Mouse (Mus musculus) induced T-regulatory cell, adult 2 months (primary cell): ENCODE results near the gene Atp2a2.

ENCODE experiments used
- DNase-seq: peaks from one replicate; pipeline ENCODE4 v3.0.0-alpha.2; 2012; ENCODE audit warnings: low read depth

Gene Atp2a2

DNA sequence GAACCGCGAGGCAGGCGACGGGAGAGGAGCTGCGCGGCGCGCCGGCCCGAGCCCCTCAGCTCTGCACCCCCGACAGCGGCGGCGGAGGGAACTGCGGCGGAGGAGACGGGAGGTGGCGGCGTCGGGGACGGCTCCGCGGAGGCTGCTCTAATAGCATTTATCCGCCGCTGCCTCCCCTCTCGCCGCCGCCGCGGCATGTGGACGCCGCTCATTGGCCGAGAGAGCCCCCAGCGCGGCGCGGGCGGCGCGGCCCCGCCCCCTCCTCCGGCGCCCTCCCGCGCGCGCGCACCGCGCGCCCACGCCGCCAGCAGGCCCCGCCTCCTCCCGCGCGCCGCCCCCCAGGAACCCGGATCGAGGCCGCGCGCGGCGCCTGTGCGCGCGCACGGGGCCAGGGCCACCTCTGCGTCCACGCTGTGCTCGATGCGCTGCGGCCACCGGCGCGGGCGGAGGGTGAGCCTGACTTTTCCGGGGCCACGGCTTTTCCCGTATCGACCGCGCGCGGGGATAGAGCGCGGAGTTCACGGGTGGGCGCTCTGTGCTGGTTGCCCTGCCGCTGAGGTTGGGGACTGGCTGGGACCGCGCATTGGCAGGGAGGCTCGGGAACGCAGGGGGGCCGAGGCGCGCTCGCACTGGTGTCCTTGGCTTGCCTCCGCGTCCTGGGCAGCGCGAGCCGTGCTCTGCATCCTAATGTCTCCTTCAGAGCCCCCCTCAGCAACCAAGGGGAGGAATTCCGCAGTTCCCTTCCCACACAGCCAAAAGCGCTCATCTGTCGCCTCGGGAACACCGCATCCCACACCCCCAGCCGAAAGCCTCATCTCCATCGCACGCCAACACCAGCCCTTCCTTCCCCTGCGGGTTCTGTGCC, at the start of gene Atp2a2:
Gene Atp2a2, minus strand, starts transcription at position 149 of the 865 bp plus-strand sequence.
- DNase-seq, result peak; percentile 94

DNA sequence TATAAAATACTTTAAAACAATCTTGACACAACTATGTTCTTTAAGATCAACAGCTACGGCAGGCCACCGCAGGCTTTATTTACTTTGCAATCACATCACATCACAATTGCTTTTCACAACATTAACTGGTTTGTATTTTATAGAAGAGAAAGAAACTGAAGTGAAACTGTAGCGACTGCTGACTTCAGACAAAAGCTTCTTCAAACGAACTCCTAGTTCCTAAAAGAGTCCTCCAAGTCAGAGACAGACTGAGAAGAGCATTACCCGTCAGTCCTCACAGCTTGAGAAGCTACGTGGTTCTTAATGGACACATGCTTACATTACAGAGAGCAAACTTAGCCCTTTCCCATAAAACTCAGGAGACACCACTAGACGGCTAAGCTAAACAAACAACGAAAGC, 48.4 kb upstream of the Atp2a2 start:
- DNase-seq, result no peak

DNA sequence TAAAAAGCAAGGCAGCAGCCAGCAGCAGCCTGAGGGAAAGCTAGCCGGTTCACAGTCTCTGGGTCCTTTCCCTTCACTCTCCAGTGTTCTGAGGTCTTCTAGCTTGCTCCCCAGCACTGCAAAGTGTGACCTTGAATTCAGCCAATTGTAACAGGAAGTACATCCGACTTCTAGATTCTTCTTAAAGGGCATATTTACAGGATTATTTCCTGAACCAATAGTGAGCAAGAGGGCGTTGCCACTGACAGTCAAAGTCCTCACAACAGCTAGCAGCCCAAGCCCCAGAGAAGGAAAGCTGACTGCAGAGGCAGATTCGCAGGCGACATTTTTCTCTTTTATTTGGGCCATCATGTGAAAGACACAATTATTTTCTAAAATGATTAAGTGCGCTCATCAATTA, 46.6 kb upstream of the Atp2a2 start:
- peak; percentile 71 for DNase-seq

DNA sequence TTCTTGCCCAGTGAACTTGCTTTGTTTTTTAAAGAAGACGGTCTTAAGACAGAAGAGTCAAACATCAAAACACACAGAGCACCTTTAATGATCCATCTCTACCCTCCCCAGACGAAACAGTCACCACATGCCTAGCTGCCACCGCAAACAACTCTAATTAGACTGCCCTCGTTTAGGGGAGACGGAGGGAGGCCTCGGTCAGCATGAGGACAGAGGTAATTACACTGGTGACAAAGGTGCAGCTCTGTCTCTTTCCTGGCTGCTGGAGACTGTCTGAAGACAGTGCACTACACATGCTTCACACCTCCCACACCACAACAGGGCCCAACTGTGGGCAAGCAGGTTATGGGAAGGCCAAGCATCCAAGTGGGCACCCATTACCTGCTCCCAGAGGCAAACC, 45.8 kb upstream of the Atp2a2 start:
- DNase-seq, result peak; percentile 15

DNA sequence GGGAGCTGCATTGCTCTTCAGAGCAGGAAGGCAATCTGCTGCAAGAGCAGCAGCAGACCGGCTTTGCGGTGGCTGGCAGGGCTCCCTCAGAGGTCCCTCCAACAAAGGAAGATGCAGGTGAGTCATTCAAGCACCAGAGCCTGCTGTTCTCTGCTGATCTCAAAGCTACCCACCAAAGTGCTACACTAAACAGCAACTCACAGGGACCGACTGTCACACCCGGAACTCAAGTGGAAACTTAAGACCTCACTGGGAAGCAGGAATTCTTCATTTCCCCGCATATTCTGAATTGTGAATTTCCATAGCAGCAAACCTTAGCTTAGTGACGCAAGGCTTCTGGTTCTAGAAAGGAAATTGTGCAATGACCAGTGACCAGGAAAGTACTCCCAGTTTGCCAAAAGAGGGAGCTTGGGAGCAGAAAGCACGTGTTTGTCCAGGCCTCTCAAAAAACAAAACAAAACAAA, 45.3 kb upstream of the Atp2a2 start:
- peak; percentile 53 for DNase-seq

DNA sequence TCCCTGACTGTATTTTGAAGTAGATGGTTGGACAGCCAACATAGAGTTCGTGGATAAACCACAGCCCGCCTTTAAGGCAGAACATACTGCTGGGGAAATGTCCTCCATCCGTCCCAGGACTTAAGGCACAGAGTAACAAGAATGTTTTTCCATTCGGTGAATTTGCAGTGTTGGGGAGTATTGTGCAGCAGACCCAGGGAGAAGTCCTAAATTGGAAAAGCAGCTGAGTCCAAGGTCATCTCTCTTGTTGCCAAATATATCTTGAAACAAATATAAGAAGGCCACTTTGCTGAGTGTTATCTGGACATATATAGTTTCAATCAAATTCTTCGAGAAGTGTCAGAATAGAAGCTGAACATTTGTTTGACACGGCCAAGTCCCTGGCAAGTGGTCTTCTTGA, 41.4 kb upstream of the Atp2a2 start:
- no peak for DNase-seq

DNA sequence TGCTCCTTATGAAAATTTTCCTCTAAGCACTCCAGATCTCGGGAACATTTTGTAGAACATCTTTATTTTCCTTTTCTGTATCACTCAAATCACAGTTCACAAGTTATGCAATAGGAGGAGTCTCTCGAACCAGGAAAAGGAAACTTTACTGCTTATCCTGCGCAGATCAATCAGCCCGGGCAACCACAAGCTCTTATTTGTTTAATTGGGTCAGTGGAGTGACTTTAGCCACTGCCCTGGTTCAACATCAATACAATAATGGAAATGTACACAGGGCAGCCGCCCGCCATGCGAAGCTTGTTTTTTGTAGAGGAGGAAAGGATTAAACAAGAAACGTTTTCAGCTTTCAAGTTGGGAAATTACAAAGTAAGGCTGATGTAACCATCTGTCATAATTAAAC, 39.8 kb upstream of the Atp2a2 start:
- DNase-seq, result no peak

DNA sequence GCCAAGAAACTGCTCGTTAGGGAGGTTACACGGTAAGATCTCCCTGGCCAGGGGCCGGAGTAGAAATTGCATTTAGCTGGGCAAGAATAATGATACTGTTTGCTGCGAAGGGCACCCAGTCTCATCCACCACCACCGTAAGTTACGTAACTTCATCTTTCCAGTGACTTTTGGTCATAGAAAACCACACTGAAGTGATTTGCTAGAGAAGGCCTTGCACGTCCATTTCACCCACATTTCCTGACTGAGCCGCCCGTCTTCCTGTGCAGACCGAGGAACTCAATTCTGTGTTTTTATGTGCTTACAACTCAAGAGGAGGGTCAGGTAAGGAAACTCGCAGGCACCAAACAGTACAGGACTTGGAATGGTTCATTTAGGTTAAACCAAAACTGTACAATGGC, 36.1 kb upstream of the Atp2a2 start:
- DNase-seq, result no peak

DNA sequence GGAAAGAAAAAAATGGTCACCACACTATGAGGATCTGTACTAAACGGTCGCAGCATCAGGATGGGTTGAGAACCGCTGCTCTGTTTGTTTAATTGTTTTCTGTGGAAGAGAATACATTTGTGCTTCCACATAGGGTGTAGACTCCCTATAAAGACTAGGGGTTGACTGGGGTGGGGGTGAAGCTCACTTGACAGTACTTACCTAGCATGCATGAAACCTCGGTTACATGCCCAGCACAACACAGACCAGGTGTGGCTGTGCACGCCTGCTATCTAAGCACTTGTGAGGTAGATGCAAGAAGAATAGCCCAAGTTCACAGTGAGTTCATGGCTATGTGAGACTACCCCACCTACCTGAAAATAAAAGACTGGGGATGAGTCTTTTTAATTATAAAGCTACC, 35.6 kb upstream of the Atp2a2 start:
- no peak for DNase-seq

DNA sequence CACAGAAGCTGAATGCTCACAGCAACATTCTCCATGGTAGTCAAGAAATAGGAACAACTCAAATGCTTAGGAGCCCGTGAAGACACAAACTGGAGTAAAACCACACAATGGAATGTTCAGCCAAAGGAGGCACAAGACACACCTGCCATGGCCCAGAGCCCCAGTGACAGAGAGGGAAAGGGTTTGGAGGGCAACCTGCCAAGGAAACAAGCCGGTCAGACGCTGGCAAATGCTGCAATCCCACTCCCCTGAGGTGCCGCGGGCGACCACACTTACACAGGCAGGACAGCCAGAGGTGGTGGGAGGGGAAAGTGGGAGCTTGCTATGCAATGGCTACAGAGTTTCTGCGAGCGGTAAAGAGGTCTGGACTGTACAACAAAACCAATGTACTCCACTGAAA, 31.9 kb upstream of the Atp2a2 start:
- DNase-seq, result no peak

DNA sequence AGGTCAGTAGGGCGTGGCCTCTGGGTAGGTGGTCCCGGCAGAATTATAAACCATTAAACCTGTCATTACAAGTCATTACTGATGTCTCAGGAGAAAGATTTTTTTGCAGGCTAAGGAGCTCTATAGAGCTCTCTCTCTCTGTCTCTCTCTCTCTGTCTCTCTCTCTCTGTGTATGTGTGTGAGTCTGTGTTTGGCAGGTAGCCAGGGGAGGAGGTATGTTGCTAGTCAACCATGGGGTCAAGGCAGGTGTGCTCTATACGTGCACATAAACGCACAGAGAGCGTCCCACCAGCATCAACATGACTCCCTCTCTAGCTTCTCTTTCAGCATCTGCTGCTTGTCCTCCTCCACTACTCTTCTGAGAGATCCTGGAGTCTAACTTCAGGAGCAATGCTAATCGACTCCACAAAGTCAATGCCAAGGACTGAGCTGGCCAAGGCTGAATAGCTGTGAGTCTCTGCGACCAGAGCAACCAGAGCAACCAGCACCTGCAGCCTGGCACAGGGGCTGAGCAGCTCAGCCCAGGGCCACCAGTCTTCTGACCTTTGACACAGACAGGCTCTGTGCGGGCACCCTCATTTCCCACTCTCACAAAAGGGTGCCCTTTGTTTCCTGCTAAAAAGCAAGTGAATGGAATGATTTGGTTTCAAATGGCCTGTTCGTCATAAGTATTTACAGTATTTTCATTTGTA, 28.0 kb upstream of the Atp2a2 start:
- no peak for DNase-seq

DNA sequence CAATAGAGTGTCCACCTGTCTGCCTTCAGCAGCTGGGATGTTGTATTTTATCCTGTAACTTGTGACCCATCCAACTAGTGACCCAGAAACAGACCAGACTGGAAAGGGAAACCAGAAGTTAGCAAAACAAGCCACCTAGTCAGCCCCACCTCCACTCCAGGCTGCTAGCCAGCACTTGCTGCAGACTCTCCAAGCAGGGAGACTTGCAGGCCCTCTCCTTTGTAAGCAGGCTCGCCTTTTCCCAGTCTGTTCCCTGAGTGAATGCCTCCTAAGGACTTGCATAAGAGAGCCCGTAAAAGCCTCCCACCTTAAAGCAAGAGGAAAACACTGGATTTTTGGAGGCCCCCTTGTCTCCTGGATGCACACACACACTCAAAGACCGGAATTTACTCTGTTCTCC, 27.3 kb upstream of the Atp2a2 start:
- DNase-seq, result no peak

DNA sequence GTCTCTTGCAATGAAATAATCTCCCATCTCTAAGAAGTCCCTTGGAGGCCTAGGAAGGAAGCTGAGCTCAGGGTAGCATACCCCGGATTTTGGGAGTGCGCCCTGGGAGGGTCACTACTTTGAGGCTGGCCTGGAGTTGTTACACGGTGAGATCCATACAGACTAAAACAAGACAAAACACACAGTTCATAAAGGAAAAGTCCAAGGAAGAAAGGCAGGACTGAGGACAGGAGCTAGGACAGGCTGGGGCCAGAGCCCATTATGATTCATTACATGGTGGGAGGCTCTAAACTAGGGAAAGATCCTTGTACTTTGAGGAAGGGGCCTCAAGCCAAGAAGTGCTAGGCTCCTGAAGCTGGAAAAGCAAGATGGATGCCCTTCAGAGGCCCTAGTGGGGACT, 26.6 kb upstream of the Atp2a2 start:
- no peak for DNase-seq

DNA sequence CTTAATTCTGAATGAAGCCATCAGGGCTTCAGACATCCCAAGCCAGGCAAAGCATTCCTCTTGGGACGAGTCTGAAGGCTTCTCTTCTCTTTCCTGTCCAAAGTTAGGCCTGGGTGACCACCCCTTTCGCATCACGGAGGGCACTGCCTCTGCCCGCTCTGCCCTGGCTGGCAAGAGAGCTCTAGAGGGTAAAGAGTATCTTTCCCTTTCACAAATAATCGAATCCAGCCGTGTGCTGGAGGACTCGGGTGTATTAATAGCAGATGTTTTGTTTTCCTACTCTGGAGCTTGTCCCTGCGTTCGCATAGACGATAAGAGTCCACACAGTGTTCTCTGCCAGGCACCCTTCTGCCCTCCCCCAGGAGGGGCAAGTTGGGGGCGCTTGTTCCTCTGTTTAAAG, 25.7 kb upstream of the Atp2a2 start:
- no peak for DNase-seq

DNA sequence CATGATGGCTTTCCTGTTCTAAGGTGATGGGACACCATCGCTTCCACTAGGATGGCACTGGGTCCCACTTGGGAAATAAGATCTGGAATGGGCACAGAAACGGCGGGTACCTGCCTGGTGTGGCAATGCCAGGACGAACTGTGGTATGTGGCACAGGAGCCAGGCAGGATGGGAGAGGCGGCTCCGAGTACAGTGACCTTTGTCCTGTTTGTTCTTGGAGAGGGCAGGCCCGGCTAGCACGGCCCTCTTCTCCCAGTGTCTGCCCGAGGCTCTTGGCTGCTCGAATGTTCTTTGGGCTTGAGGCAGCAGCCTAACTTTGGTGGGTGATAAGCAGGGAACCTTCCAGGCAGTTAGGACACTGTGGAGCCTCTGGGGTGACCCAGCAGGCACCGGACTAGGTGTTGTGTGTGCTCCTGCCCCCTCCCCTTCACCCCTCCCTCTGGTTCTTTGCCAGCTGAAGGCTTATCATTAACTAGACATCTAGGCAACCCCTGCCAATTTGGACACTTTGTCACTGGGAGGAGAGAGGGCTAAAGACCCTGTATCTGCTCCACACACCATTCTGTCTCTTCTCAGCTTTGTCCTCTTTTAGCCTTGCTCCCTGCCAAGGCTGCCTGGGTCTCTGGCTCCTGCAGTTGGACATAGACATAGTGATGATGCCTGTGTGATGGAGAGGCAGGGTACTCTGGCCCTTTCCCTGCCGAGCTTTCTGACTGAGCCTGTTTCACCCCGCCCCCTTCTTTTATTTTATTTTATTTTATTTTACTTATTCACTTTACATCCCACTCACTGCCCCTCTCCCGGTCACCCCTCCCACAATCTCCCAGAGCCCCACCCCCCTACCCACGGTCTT, 25.1 kb upstream of the Atp2a2 start:
- no peak for DNase-seq

DNA sequence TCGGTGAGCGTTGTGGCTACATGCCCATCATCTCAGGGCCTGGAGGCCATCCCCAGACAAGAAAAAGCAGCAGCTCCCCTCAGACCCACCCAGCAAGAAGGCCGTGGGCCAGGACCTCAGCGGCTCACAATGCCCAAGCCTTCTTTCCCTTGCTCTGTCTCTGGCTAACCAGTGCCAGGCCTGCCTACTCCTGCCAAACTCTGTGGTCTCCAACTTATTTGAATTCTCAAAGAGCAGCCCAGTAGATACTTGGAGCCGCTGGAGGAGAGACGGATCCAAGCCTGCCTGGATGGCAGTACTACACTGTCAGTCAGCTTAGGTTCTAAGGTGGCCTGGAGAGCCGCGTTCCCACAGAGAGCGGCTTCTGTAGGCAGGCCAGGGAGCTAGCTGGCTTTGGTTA, 24.4 kb upstream of the Atp2a2 start:
- DNase-seq, result no peak

DNA sequence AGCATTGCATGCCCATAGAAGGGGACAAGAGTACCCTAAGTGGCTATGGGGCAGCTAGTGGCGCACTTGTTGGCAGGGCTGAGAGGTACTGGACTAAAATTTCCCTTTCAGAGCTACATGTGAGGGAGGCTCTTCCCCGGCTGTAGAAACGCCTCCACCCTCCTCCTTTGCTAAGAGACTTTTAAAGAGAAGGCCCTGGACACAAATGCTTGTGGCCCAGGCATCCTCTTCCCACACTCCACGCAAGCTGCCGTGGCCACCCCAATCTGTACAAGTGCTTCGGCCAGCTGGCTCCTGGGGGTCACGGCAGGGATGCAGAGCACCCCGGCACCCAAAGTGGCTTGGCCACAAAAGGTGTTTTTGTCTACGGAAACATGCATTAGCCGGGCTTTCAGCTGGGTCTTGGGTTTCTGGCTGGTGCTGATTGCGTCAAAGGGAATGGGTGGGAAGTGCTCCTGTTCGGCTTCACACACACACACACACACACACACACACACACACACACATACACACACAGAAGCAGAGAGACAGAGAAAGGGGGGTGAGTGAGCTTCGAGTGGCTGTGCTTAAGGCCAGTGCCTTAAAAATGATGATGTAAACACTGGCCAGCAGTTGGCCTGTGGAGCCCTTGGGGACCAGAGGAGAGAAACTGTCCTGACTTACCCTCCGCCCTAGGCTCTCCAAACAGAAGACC, 23.4 kb upstream of the Atp2a2 start:
- no peak for DNase-seq

DNA sequence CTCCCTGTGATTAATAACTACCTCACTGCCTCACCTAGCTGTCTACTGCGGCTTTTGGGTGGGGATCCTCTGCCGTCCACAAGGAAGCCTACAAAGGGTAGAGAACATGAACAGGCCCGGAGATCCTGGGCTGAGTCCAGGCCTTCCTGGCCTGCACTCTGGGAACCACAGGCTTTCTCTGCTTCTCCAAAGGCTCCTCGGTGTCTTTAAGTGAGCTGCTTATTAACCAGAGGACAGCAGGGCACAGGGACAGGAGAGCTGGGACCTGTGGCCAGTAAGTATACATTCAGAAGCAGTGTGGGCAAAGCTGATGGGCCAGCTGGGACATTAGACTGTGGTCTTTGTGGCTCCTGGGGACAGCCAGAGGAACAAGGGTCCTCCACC, 22.8 kb upstream of the Atp2a2 start:
- DNase-seq, result no peak

DNA sequence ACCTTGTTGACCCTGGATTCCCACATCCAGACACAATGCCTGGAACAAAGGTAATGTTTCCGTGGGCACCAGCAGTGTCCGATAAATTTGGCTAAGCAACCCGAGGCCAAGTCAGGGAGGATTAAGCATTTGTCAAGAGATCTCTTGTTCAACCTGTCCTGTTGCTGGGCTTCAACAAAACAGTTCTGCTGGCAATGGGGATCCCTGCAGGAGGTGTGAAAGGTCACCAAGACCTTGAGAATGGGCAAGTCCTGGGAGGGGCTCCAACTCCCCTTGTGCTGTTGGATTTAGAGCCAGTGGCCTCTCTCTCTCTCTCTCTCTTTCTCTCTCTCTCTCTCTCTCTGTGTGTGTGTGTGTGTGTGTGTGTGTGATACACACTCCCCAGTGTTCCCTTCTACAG, 22.2 kb upstream of the Atp2a2 start:
- no peak for DNase-seq

DNA sequence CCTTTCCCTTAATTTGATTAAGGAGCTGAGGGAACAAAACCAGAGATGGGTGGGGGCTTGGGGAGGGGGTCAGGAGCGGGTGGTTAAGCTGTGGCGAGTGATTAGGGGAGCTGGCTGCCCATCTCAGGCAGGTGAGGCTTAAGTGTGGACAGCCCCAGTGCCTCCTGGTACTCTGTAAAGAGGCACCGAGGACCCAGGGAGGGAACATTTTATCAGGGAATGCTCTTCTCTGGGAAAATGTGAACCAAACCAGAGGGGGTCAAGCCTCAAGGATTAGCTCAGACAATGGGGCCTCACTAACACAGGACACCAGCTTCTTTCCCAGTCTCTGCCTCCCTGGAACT, 19.1 kb upstream of the Atp2a2 start:
- DNase-seq, result no peak

DNA sequence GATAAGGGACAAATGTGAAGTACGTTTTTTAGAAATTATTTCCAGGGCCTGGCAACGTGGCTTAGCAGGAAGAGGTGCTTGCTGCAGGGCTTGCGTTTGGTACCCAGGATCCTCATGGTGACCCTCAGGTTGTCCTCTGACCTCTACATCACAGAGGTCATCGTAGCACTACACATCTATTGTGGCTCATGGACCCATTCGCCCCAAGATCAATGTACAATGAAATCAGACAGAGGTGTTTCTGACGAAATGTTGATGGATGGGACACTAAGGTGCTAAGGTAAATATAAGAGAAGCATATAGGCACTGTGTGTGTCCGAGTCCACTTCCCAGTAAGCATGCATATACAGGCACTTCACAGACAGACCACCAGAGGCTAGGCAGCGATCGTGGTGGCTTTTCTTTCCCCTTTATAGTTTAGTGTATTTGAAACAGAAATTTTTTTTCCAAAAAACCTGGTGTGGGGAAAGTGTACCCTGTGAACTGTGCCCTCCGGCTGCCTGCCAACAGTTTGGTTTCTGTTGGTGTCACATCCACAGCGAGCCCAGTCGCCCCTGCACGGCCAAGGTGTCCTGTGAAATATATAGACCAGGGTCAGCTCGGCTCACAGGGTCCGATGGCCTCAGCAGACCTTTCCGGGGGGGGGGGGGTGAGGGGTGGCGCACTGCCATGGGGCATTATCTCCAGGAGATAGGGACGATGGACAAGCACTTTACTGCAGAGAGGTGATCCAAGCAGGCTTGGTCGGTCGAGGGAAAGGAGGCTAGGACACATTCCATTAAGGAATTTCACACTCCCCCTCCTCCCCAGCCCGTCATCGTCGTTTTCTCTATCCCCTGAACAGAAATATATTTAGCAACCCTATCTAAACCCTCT, 18.5 kb upstream of the Atp2a2 start:
- no peak for DNase-seq
